Mouse (Mus musculus): ENCODE results near the gene Naa50.

Naa50 gene

GRCm38 (mm10) chr16:44140186-44140787, 657 bp downstream of the Naa50 start:
- DNase-seq (ENCODE audit: low read depth, low spot score): peak; percentile 88

- DNase-seq (ENCODE audit: low read depth, low spot score): peak; percentile 51
Observed at GRCm38 (mm10) chr16:44141483-44141882, 1.9 kb downstream of the Naa50 start.

- DNase-seq (ENCODE audit: low read depth, low spot score): no peak
Observed at GRCm38 (mm10) chr16:44149002-44149767, 9.6 kb downstream of the Naa50 start.

GRCm38 (mm10) chr16:44154497-44155057, 14.9 kb downstream of the Naa50 start:
- DNase-seq (ENCODE audit: low read depth, low spot score): no peak

- no peak for DNase-seq (ENCODE audit: low read depth, low spot score)
Observed at GRCm38 (mm10) chr16:44159325-44159724, 19.7 kb downstream of the Naa50 start.

GRCm38 (mm10) chr16:44163831-44164230, 24.2 kb downstream of the Naa50 start:
- no peak for DNase-seq (ENCODE audit: low read depth, low spot score)

GRCm38 (mm10) chr16:44165182-44165581, 25.6 kb downstream of the Naa50 start:
- no peak for DNase-seq (ENCODE audit: low read depth, low spot score)

- no peak for DNase-seq (ENCODE audit: low read depth, low spot score)
Observed at GRCm38 (mm10) chr16:44168990-44169389, 29.4 kb downstream of the Naa50 start.

GRCm38 (mm10) chr16:44172297-44173154, 32.9 kb downstream of the Naa50 start:
- peak; percentile 98 for DNase-seq (ENCODE audit: low read depth, low spot score)

GRCm38 (mm10) chr16:44173155-44173941, 33.7 kb downstream of the Naa50 start, which contains the start of gene Usf3:
TSS of gene Usf3 (plus strand) at chr16:44173246.
- peak; percentile 65 for DNase-seq (ENCODE audit: low read depth, low spot score)

- DNase-seq (ENCODE audit: low read depth, low spot score): no peak
Observed at GRCm38 (mm10) chr16:44173966-44174530, 34.4 kb downstream of the Naa50 start.

- DNase-seq (ENCODE audit: low read depth, low spot score): no peak
Observed at GRCm38 (mm10) chr16:44175001-44175400, 35.4 kb downstream of the Naa50 start.

- DNase-seq (ENCODE audit: low read depth, low spot score): no peak
Observed at GRCm38 (mm10) chr16:44176511-44176910, 36.9 kb downstream of the Naa50 start.

GRCm38 (mm10) chr16:44178555-44178954, 38.9 kb downstream of the Naa50 start:
- no peak for DNase-seq (ENCODE audit: low read depth, low spot score)

GRCm38 (mm10) chr16:44182597-44182996, 43.0 kb downstream of the Naa50 start:
- no peak for DNase-seq (ENCODE audit: low read depth, low spot score)

GRCm38 (mm10) chr16:44184769-44185168, 45.1 kb downstream of the Naa50 start:
- no peak for DNase-seq (ENCODE audit: low read depth, low spot score)

GRCm38 (mm10) chr16:44187172-44187571, 47.5 kb downstream of the Naa50 start:
- peak; percentile 63 for DNase-seq (ENCODE audit: low read depth, low spot score)

GRCm38 (mm10) chr16:44188766-44189165, 49.1 kb downstream of the Naa50 start:
- DNase-seq (ENCODE audit: low read depth, low spot score): peak; percentile 13

- DNase-seq (ENCODE audit: low read depth, low spot score): peak; percentile 46
Observed at GRCm38 (mm10) chr16:44190032-44190431, 50.4 kb downstream of the Naa50 start.

GRCm38 (mm10) chr16:44190968-44191367, 51.3 kb downstream of the Naa50 start:
- DNase-seq (ENCODE audit: low read depth, low spot score): peak; percentile 7

All from A20 (cell line).